Mouse (Mus musculus): Measurements from ENCODE around the gene Exoc6b.

DNA sequence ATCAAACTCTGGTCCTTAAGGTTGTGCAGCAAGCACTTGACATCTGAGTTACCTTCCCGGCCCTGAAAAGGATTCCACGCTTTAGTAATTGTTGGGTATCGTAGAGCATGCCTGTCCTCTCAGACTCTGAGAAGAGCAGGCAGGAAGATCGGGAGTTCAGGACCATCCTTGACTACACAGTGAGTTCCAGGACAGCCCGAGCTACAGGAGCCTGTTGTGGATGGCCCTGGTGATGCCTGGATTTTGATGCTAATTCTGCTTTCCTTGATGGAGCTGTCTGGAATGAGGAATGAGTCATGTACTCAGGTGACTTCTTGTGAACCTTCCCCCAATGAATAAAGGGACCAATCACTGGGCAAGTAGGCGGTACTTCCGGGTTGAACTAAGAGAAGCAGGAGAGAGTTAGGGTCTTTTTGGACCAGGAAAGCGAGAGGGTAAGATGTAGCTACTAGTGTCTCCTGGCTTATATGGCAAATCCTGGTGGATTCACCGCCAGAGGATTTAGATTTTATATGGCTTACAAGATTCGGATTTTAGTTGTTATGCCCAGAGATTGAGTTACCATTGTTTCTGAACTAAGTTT is 35.8 kb upstream of the Exoc6b start:
- TF ChIP-seq CTCF (IDR thresholded peaks at IDR 0.05; ENCODE audit: low read depth) (no peak), EP300 (optimal IDR thresholded peaks at IDR 0.05) (no peak)

All from stomach, postnatal 0 days (tissue).